Mouse (Mus musculus) liver, embryonic 14.5 days (tissue): ENCODE results near the gene Oas1a.

Source experiments
- CTCF ChIP-seq: IDR thresholded peaks from 2 replicates; pipeline ENCODE4 v1.5.1; 2016; ENCODE audit warnings: antibody characterized with exemption, low read depth, control low read depth
- EP300 ChIP-seq: IDR thresholded peaks from 2 replicates; pipeline ENCODE4 v1.6.1; 2016; ENCODE audit warnings: antibody characterized with exemption, low read depth

GRCm38 (mm10) chr5:120953974-120954373 is 46.7 kb upstream of the Oas1a start:
- TF ChIP-seq CTCF (peak; percentile 84), EP300 (no peak)
